Mouse (Mus musculus) forebrain, embryonic 13.5 days (tissue): ENCODE data around the gene Agmo. TPM values are rescaled to one million over a fixed set of nuclear protein-coding genes. Genes with fewer than 3 reads are reported as not detected.

Experiments
- ATAC-seq: fragments of 200-750 bp; cut with Nextera tagmentation; 2 replicates; pipeline ENCODE4 v1.8.0; 2017
- H3K27ac ChIP-seq: fragments of 300-500 bp; sonication (generic); 2 replicates; pipeline ENCODE4 v1.5.1; 2015; ENCODE audit warnings: inconsistent platforms, mild to moderate bottlenecking, moderate library complexity
- H3K27me3 ChIP-seq: fragments of 300-500 bp; sonication (generic); 2 replicates; pipeline ENCODE4 v1.6.1; 2015; ENCODE audit warnings: mild to moderate bottlenecking, inconsistent platforms
- H3K36me3 ChIP-seq: fragments of 300-500 bp; sonication (generic); 2 replicates; pipeline ENCODE4 v1.6.1; 2015; ENCODE audit warnings: mild to moderate bottlenecking, inconsistent platforms; ENCODE audit not compliant: poor library complexity, severe bottlenecking
- H3K4me1 ChIP-seq: fragments of 300-500 bp; sonication (generic); 2 replicates; pipeline ENCODE4 v1.6.1; 2015; ENCODE audit warnings: inconsistent platforms
- H3K4me2 ChIP-seq: fragments of 300-500 bp; sonication (generic); 2 replicates; pipeline ENCODE4 v1.6.1; 2015; ENCODE audit warnings: inconsistent platforms, mild to moderate bottlenecking, moderate library complexity
- H3K4me3 ChIP-seq: fragments of 300-500 bp; sonication (generic); 2 replicates; pipeline ENCODE4 v1.5.1; 2015; ENCODE audit warnings: mild to moderate bottlenecking, inconsistent platforms
- H3K9ac ChIP-seq: fragments of 300-500 bp; sonication (generic); 2 replicates; pipeline ENCODE4 v1.6.1; 2015; ENCODE audit warnings: mild to moderate bottlenecking, inconsistent platforms
- H3K9me3 ChIP-seq: fragments of 300-500 bp; sonication (generic); replicated peaks from 2 replicates; pipeline ENCODE4 v1.6.1; 2016; ENCODE audit warnings: inconsistent platforms
- WGBS: fragments of 180-500 bp; shearing (Covaris S2); methylation state at CpG from one replicate; pipeline ENCODE4 v1.1.7; 2015; 5-methylcytosine and 5-hydroxymethylcytosine counted together
- polyA plus RNA-seq: library from polyadenylated mRNA; unstranded; fragments of >200 nt; fragmentation: Nextera tagmentation; extraction: Ambion mirVana; gene quantifications from 2 replicates; pipeline ENCODE4 v1.2.1, GENCODE M21; 2015

Agmo gene
- polyA plus RNA-seq, 1 experiment from 2014 or later = 0.48 TPM

DNA sequence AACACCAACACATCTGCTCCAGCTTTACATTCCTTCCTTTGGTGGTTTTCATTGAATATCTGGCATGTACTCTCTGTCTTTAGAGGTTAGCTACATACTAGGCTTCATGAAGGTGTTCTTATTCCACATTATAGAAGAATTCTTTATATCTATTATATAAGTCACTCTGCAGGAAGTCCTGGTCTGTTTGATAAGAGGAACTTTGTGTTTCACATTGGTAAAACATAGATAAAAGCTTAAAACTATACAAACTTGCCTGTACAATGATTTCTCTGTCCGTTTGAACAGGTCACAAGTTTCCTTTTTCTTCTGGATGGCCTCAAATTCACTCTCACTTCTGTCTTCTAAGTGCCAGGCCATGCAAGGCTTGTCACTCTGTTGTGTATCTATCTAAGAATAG lies 316.8 kb downstream of the Agmo start:
- no peaks in the 10 kb centered on the region for H3K27me3 ChIP-seq
- 49% methylated on average over 1 of the region's 1 CpGs for WGBS
- H3K4me2 ChIP-seq = no peak overlapping the region
- no peak overlapping the region for H3K9ac ChIP-seq
- H3K4me1 ChIP-seq = no peaks in the 10 kb centered on the region
- no peak overlapping the region for H3K4me3 ChIP-seq
- ATAC-seq = no peak
- no peak overlapping the region for H3K27ac ChIP-seq
- no peaks in the 10 kb centered on the region for H3K36me3 ChIP-seq
- H3K9me3 ChIP-seq = no peaks in the 10 kb centered on the region

- WGBS = 80% methylated on average over 5 of the region's 5 CpGs
- Histone ChIP-seq H3K9ac (no peak overlapping the region), H3K4me2 (no peak overlapping the region), H3K4me3 (no peak overlapping the region), H3K27me3 (no peaks in the 10 kb centered on the region), H3K27ac (no peak overlapping the region), H3K4me1 (no peaks in the 10 kb centered on the region), H3K9me3 (no peaks in the 10 kb centered on the region), H3K36me3 (no peaks in the 10 kb centered on the region)
- ATAC-seq = no peak
Measured at GRCm38 (mm10) chr12:37565882-37566596, 324.6 kb downstream of the Agmo start.

DNA sequence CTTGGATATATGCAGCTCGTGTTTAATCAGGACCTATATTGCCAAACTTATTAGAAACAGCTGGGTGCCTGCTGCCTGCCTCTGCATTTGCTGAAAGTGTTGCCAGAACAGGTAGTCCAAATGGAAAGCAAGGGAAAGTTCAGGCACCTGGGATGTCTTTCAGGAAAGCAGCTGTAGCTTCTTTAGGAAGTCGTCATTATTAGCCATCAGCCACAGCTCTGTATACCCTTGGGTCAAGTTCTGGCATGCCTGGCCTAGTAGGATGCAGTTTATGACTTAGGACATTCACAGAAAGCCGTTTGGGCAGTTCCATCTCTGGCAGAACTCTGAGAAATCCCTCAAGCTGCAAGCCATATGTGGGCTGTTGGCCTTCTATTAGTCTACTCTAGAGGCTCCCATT lies 330.5 kb downstream of the Agmo start:
- Histone ChIP-seq H3K9ac (no peak overlapping the region), H3K4me1 (no peaks in the 10 kb centered on the region), H3K4me3 (no peak overlapping the region), H3K9me3 (no peaks in the 10 kb centered on the region), H3K27ac (no peak overlapping the region), H3K4me2 (no peak overlapping the region), H3K36me3 (no peaks in the 10 kb centered on the region), H3K27me3 (no peaks in the 10 kb centered on the region)
- WGBS = 84% methylated on average over 3 of the region's 3 CpGs
- no peak for ATAC-seq

GRCm38 (mm10) chr12:37582777-37583176 lies 341.3 kb downstream of the Agmo start:
- Histone ChIP-seq H3K9me3 (no peaks in the 10 kb centered on the region), H3K27ac (no peak overlapping the region), H3K9ac (no peak overlapping the region), H3K36me3 (no peaks in the 10 kb centered on the region), H3K4me3 (no peak overlapping the region), H3K27me3 (no peaks in the 10 kb centered on the region), H3K4me1 (no peaks in the 10 kb centered on the region), H3K4me2 (no peak overlapping the region)
- 77% methylated on average over 8 of the region's 8 CpGs for WGBS
- ATAC-seq = no peak

DNA sequence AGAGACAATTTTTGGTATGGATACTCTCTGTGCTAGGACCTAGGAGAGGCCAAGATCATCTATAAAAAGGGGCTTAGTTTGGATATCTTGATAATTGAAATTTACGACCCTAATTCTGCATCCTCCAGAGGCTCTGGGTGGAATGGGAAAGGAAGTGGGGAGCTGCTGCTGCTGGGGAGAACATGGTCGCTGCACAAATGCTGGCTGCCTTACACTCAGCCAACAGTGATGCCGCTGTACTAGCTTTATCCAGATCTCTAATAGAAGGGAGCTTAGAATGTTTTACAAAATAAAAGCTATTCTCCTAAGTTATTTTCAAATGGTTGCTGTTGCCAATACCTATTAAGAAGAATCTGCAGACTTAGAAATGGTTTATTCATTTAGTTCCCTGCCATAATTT lies 351.4 kb downstream of the Agmo start:
- H3K9ac ChIP-seq = no peak overlapping the region
- WGBS = 77% methylated on average over 3 of the region's 3 CpGs
- H3K36me3 ChIP-seq = no peaks in the 10 kb centered on the region

GRCm38 (mm10) chr12:37612837-37613236 lies 371.4 kb downstream of the Agmo start:
- Histone ChIP-seq H3K9me3 (no peaks in the 10 kb centered on the region), H3K36me3 (no peaks in the 10 kb centered on the region), H3K27me3 (no peaks in the 10 kb centered on the region), H3K4me3 (no peak overlapping the region), H3K4me1 (no peaks in the 10 kb centered on the region), H3K4me2 (no peak overlapping the region), H3K9ac (no peak overlapping the region), H3K27ac (no peak overlapping the region)
- ATAC-seq = no peak
- WGBS = 95% methylated on average over 4 of the region's 4 CpGs

More for the DNA sequence above, 351.4 kb downstream of the Agmo start:
- no peak overlapping the region for H3K27ac ChIP-seq
- no peak for ATAC-seq
- no peak overlapping the region for H3K4me3 ChIP-seq
- H3K9me3 ChIP-seq = no peaks in the 10 kb centered on the region
- no peak overlapping the region for H3K4me2 ChIP-seq
- H3K27me3 ChIP-seq = no peaks in the 10 kb centered on the region
- no peaks in the 10 kb centered on the region for H3K4me1 ChIP-seq

- no peak overlapping the region for H3K4me2 ChIP-seq
- 89% methylated on average over 2 of the region's 2 CpGs for WGBS
- ATAC-seq = no peak
Measured at GRCm38 (mm10) chr12:37614769-37615168, 373.3 kb downstream of the Agmo start.

GRCm38 (mm10) chr12:37624078-37624477 lies 382.6 kb downstream of the Agmo start:
- Histone ChIP-seq H3K36me3 (no peaks in the 10 kb centered on the region), H3K9ac (no peak overlapping the region), H3K27me3 (no peaks in the 10 kb centered on the region), H3K27ac (no peak overlapping the region), H3K4me1 (no peaks in the 10 kb centered on the region), H3K9me3 (no peaks in the 10 kb centered on the region), H3K4me2 (no peak overlapping the region), H3K4me3 (no peak overlapping the region)
- ATAC-seq = no peak

More at GRCm38 (mm10) chr12:37614769-37615168, 373.3 kb downstream of the Agmo start:
- H3K4me1 ChIP-seq = no peaks in the 10 kb centered on the region
- H3K4me3 ChIP-seq = no peak overlapping the region
- H3K36me3 ChIP-seq = no peaks in the 10 kb centered on the region
- no peak overlapping the region for H3K27ac ChIP-seq
- H3K9ac ChIP-seq = no peak overlapping the region
- no peaks in the 10 kb centered on the region for H3K27me3 ChIP-seq
- no peaks in the 10 kb centered on the region for H3K9me3 ChIP-seq

Other genes starting within 250 kb of the Agmo start
- 0.24 and 0.27 TPM in 2 replicates for gene Meox2, start 133.1 kb upstream of the Agmo start, polyA plus RNA-seq